Mouse (Mus musculus): ENCODE results near the gene Smpd3.
A peak's percentile ranks its signal among the peaks of the same experiment; 100 is the strongest.

Gene Smpd3

GRCm38 (mm10) chr8:106211421-106211820, 126.4 kb downstream of the Smpd3 start:
- no peak for DNase-seq

DNA sequence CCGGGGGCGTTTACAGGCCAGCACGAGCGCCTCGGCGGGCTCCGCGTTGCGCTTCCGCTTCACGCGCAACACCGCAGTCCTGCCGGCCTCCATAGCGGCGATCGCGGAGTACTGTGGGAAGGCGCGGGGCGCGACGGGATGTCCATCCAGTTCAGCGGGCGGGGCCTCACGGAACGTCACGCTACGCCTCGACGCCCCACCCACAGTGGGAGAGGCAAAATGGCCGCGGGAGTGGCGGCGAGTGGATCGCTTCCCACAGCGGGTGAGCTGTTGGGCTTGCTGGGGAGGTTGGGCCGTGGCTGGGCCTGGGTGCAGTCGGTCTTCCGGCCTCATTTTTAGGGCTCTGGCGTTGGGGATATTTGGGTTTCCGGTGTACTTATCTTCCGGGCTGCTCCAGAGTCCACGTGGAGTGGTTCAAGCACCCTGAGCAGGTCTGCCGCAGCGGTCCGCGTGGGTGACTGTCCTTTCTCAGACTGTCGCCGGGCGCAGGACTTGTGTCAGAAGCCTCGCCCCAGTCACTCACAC, 126.9 kb downstream of the Smpd3 start, which contains the start of the genes Slc7a6os and Prmt7:
TSS of gene Slc7a6os (minus strand) at position 115 of the 525 bp plus-strand sequence.
TSS of gene Prmt7 (plus strand) at position 116 of the 525 bp plus-strand sequence.
- peak; percentile 97 for DNase-seq

GRCm38 (mm10) chr8:106210035-106210731, 127.6 kb downstream of the Smpd3 start:
- no peak for DNase-seq
